Mouse (Mus musculus): Measurements from ENCODE around the gene Ebf1. TPM values are rescaled to one million over a fixed set of nuclear protein-coding genes. Genes with fewer than 3 reads are reported as not detected.

Gene Ebf1
- polyA plus RNA-seq, 1 experiment from 2014 or later = 65.0 TPM

DNA sequence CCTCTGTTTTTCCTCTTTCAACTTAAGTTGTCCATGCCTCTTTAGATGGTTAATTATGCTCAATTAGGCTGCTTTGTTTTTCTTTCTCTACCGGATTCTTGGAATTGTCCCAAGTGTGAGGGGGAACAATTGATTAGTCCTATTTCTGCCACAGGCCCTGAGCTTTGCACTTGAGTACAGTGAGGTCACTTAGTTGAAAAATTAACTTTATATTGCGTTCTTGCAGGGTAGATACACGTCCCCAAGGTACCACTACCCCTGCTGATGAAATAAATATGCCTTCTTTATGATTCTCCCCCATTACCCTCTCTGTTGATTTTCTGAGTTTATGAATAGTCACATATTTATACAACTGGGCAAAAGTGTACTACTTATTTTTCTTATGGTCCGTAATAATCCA lies 351.9 kb downstream of the Ebf1 start:
- whole genome bisulfite sequencing = 39% methylated on average over 4 of the region's 4 CpGs
- Histone ChIP-seq H3K9me3 (no peaks in the 10 kb centered on the region), H3K27ac (no peak overlapping the region), H3K4me3 (no peak overlapping the region), H3K4me2 (no peak overlapping the region), H3K27me3 (no peaks in the 10 kb centered on the region), H3K4me1 (no peaks in the 10 kb centered on the region), H3K36me3 (no peaks in the 10 kb centered on the region), H3K9ac (no peak overlapping the region)
- ATAC-seq (ENCODE audit: insufficient number of reproducible peaks, low FRiP score, low TSS enrichment, low read depth) = no peak

- 91% methylated on average over 7 of the region's 7 CpGs for WGBS
- no peak for ATAC-seq (ENCODE audit: insufficient number of reproducible peaks, low FRiP score, low TSS enrichment, low read depth)
- no peaks in the 10 kb centered on the region for H3K36me3 ChIP-seq
Observed at GRCm38 (mm10) chr11:44974271-44974670, 357.2 kb downstream of the Ebf1 start.

GRCm38 (mm10) chr11:44975151-44975550 lies 358.0 kb downstream of the Ebf1 start:
- WGBS = 47% methylated on average over 2 of the region's 2 CpGs
- no peak for ATAC-seq (ENCODE audit: insufficient number of reproducible peaks, low FRiP score, low TSS enrichment, low read depth)

More at GRCm38 (mm10) chr11:44974271-44974670, 357.2 kb downstream of the Ebf1 start:
- H3K9ac ChIP-seq = no peak overlapping the region
- no peaks in the 10 kb centered on the region for H3K9me3 ChIP-seq
- no peak overlapping the region for H3K27ac ChIP-seq
- H3K4me1 ChIP-seq = peaks cover 18% of the 10 kb centered on the region
- no peaks in the 10 kb centered on the region for H3K27me3 ChIP-seq
- no peak overlapping the region for H3K4me2 ChIP-seq
- no peak overlapping the region for H3K4me3 ChIP-seq

DNA sequence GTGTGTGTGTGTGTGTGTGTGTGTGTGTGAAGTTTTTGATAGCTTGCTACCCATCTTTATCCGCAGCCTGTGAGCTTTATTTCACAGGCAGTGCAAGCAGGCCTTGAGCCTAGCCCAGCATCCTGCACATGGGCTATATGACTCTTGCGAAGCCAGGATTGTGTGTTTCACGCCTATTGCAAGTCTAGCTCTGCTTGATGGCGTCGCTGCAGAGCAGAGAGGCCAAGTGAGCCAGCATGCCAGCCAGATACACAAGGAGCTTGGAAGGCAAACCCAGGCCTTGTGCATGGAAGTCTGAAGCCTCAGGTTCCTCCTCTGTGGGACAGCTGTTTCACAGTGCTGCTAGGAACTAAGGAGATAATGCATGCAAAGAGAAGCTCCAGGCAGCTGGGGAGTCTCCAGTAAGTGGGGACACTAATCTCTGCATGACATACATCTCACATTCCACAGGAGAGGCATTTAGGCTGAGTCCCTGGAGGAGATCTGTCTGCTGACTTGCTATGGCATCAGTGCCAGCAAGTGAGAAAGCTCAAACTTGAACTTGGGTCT lies 359.2 kb downstream of the Ebf1 start:
- WGBS = 70% methylated on average over 5 of the region's 5 CpGs
- no peak for ATAC-seq (ENCODE audit: insufficient number of reproducible peaks, low FRiP score, low TSS enrichment, low read depth)
- H3K27ac ChIP-seq = peak overlapping the region; percentile 11

More at GRCm38 (mm10) chr11:44975151-44975550, 358.0 kb downstream of the Ebf1 start:
- Histone ChIP-seq H3K27ac (0 out of 2 replicates have a peak overlapping the region, but pooled peaks have one; percentile 18), H3K4me2 (no peak overlapping the region), H3K36me3 (no peaks in the 10 kb centered on the region), H3K9me3 (no peaks in the 10 kb centered on the region), H3K4me1 (peaks cover 18% of the 10 kb centered on the region), H3K4me3 (no peak overlapping the region), H3K27me3 (no peaks in the 10 kb centered on the region), H3K9ac (no peak overlapping the region)

GRCm38 (mm10) chr11:44977921-44978397 lies 360.8 kb downstream of the Ebf1 start:
- H3K4me2 ChIP-seq = no peak overlapping the region
- no peak for ATAC-seq (ENCODE audit: insufficient number of reproducible peaks, low FRiP score, low TSS enrichment, low read depth)
- WGBS = 49% methylated on average over 4 of the region's 4 CpGs

More for the DNA sequence above, 359.2 kb downstream of the Ebf1 start:
- H3K4me2 ChIP-seq = no peak overlapping the region
- H3K9me3 ChIP-seq = no peaks in the 10 kb centered on the region
- H3K9ac ChIP-seq = no peak overlapping the region
- peaks cover 18% of the 10 kb centered on the region for H3K4me1 ChIP-seq
- H3K27me3 ChIP-seq = no peaks in the 10 kb centered on the region
- H3K4me3 ChIP-seq = no peak overlapping the region
- H3K36me3 ChIP-seq = no peaks in the 10 kb centered on the region

GRCm38 (mm10) chr11:44979391-44979790 lies 362.3 kb downstream of the Ebf1 start:
- Histone ChIP-seq H3K4me1 (peaks cover 18% of the 10 kb centered on the region), H3K4me3 (no peak overlapping the region), H3K36me3 (no peaks in the 10 kb centered on the region), H3K4me2 (no peak overlapping the region), H3K27me3 (no peaks in the 10 kb centered on the region), H3K9me3 (no peaks in the 10 kb centered on the region), H3K27ac (no peak overlapping the region), H3K9ac (no peak overlapping the region)
- no peak for ATAC-seq (ENCODE audit: insufficient number of reproducible peaks, low FRiP score, low TSS enrichment, low read depth)
- WGBS = 70% methylated on average over 5 of the region's 5 CpGs

More at GRCm38 (mm10) chr11:44977921-44978397, 360.8 kb downstream of the Ebf1 start:
- H3K9me3 ChIP-seq = no peaks in the 10 kb centered on the region
- peaks cover 18% of the 10 kb centered on the region for H3K4me1 ChIP-seq
- H3K27ac ChIP-seq = no peak overlapping the region; the same call in 1 of the 2 replicates
- H3K4me3 ChIP-seq = no peak overlapping the region
- H3K27me3 ChIP-seq = no peaks in the 10 kb centered on the region
- H3K36me3 ChIP-seq = no peaks in the 10 kb centered on the region
- no peak overlapping the region for H3K9ac ChIP-seq

DNA sequence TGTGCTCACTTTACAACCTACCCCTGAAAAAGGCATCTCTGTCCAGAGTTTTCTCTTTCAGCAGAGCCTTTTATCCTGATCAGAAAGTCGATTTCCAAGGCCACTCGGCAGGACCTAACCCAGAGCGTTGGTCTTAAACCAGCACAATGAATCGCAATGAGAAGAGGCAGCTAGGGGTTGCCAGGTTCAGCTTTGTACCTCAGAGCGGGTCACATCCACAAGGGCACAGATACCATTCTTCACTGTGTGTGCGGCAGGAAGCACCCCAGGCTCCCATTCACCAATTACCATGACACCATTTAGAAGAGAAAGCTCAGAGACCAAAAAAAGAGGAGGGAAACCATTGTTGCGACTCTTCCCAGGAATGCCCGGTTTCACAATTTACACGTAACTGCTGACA lies 365.1 kb downstream of the Ebf1 start:
- WGBS = 71% methylated on average over 9 of the region's 9 CpGs
- H3K27me3 ChIP-seq = no peaks in the 10 kb centered on the region
- no peaks in the 10 kb centered on the region for H3K36me3 ChIP-seq
- H3K9ac ChIP-seq = no peak overlapping the region
- H3K4me2 ChIP-seq = no peak overlapping the region
- H3K9me3 ChIP-seq = no peaks in the 10 kb centered on the region
- peaks cover 4% of the 10 kb centered on the region; the same call in 1 of the 2 replicates for H3K4me1 ChIP-seq
- no peak overlapping the region for H3K27ac ChIP-seq
- ATAC-seq (ENCODE audit: insufficient number of reproducible peaks, low FRiP score, low TSS enrichment, low read depth) = no peak
- H3K4me3 ChIP-seq = no peak overlapping the region

DNA sequence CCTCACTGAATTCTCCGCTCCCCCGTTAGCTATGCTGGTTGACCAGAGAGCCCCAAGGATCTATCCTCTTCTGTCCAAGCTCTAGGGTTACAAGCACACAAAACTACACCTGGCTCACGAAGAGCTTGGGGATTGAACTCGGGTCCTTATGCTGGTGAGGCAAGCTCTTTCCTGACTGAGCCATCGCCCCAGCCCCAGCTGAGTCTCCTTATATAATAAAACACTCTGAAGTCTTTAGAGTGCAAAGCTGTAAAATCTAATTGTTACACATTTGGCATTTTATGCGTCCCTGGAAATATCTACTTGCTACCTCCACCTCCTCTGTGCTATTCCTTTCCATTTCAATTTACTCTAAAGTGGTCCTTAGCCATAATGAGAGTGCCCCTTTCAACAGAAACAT lies 366.8 kb downstream of the Ebf1 start:
- Histone ChIP-seq H3K4me2 (no peak overlapping the region), H3K9ac (no peak overlapping the region), H3K27me3 (no peaks in the 10 kb centered on the region), H3K4me3 (no peak overlapping the region), H3K9me3 (no peaks in the 10 kb centered on the region), H3K36me3 (no peaks in the 10 kb centered on the region), H3K27ac (no peak overlapping the region), H3K4me1 (no peaks in the 10 kb centered on the region)
- WGBS = 65% methylated on average over 6 of the region's 6 CpGs
- no peak for ATAC-seq (ENCODE audit: insufficient number of reproducible peaks, low FRiP score, low TSS enrichment, low read depth)

DNA sequence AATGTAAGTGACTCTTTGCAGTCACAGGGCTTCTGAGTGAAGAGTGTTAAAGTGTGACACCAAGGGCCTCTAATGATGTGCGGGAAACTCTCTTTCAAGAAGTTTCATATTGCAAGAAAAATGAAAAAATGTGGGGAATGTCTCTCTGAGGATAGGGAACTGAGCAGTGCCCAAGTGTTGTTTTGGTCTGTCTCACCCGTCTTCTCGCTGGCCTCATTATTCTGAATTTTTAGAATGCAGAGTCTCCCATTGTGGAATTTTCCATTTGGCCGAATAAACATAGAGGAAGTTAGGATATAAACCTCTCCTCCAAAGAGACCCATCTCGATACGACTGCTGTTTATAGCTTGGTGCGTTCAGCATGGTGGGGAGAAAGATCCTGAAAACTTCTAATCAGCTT lies 367.3 kb downstream of the Ebf1 start:
- no peak for ATAC-seq (ENCODE audit: insufficient number of reproducible peaks, low FRiP score, low TSS enrichment, low read depth)
- Histone ChIP-seq H3K4me2 (no peak overlapping the region), H3K9me3 (no peaks in the 10 kb centered on the region), H3K4me3 (no peak overlapping the region), H3K4me1 (no peaks in the 10 kb centered on the region), H3K27ac (no peak overlapping the region), H3K27me3 (no peaks in the 10 kb centered on the region), H3K9ac (no peak overlapping the region), H3K36me3 (no peaks in the 10 kb centered on the region)
- WGBS = 53% methylated on average over 7 of the region's 7 CpGs

DNA sequence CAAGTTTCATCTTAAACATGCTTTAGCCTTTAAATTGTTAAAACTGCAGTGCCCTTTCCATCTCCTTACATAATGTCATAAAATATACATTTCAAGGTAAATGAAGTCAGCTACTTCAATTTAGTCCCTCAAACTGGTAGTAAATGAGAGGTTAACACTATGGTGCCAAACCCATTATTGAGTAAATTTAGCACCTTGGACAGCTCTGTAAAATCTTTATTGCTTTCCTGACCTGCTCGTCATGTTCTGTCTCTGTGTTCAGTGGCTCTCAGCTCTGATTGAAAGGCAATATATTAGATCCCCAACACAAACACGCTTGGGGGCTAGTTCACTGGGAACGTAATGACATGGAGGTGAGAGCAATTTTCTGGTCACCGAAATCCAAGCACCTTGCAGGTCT lies 370.7 kb downstream of the Ebf1 start:
- H3K27me3 ChIP-seq = no peaks in the 10 kb centered on the region
- 16% methylated on average over 4 of the region's 4 CpGs for WGBS
- ATAC-seq (ENCODE audit: insufficient number of reproducible peaks, low FRiP score, low TSS enrichment, low read depth) = no peak
- H3K4me2 ChIP-seq = no peak overlapping the region
- H3K36me3 ChIP-seq = peaks cover 5% of the 10 kb centered on the region; the same call in 1 of the 2 replicates
- H3K9me3 ChIP-seq = no peaks in the 10 kb centered on the region
- no peak overlapping the region for H3K9ac ChIP-seq
- H3K27ac ChIP-seq = no peak overlapping the region
- no peaks in the 10 kb centered on the region for H3K4me1 ChIP-seq
- H3K4me3 ChIP-seq = no peak overlapping the region

DNA sequence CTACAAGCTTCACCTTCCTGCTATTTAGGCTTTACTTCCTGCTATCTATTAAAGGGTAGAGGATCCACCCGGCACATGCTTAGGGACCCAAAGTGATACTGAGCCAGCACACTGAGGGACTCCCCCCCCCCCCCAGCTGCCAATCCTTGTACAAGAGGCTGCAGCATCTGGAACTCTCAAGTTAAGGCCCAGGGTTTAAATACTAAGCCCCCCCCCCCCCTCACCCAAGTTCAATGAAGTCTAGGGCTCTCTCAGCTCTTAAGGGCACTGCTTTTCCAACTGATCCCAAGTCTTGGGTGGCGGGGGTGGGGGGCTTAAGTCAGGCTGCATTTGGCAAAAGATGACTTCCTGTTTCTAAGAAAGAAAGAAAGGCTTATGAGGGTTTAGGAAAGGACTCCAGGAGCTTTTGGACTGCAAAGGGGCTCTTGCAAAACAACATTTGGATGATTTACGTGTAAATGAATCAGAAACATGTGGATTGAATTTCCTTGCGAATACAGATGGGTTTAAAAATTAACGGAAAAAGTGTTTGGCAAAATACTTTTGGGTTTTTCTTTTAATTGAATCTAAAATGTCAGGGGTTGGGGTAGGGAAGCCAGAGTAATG lies 385.7 kb downstream of the Ebf1 start:
- no peaks in the 10 kb centered on the region for H3K27me3 ChIP-seq
- H3K27ac ChIP-seq = no peak overlapping the region; the same call in 1 of the 2 replicates
- no peaks in the 10 kb centered on the region for H3K9me3 ChIP-seq
- no peak overlapping the region for H3K4me2 ChIP-seq
- H3K4me3 ChIP-seq = no peak overlapping the region
- H3K36me3 ChIP-seq = peaks cover 3% of the 10 kb centered on the region; the same call in 1 of the 2 replicates
- 36% methylated on average over 5 of the region's 5 CpGs for WGBS
- peaks cover 17% of the 10 kb centered on the region for H3K4me1 ChIP-seq
- no peak for ATAC-seq (ENCODE audit: insufficient number of reproducible peaks, low FRiP score, low TSS enrichment, low read depth)
- no peak overlapping the region for H3K9ac ChIP-seq

- H3K27me3 ChIP-seq = no peaks in the 10 kb centered on the region
- peaks cover 19% of the 10 kb centered on the region for H3K4me1 ChIP-seq
- H3K36me3 ChIP-seq = peaks cover 2% of the 10 kb centered on the region; the same call in 1 of the 2 replicates
- no peak overlapping the region for H3K4me3 ChIP-seq
- no peak overlapping the region for H3K4me2 ChIP-seq
- peak overlapping the region; percentile 54 for H3K27ac ChIP-seq
- H3K9me3 ChIP-seq = no peaks in the 10 kb centered on the region
- no peak overlapping the region for H3K9ac ChIP-seq
- ATAC-seq (ENCODE audit: insufficient number of reproducible peaks, low FRiP score, low TSS enrichment, low read depth) = no peak
- WGBS = 32% methylated on average over 9 of the region's 9 CpGs
Observed at GRCm38 (mm10) chr11:45003716-45004437, 386.8 kb downstream of the Ebf1 start.
